Mouse (Mus musculus): ENCODE data around the gene Cenpk.
"Not testable (repeated sequence)": the region's sequence is repeated elsewhere in the genome, so short reads cannot be mapped to it uniquely, and the experiment has no call there.

Cenpk gene

GRCm38 (mm10) chr13:104228384-104229066, at the start of gene Cenpk, which contains the start of gene Ppwd1:
Gene Cenpk (plus strand): TSS chr13:104228611.
Gene Ppwd1 (minus strand): TSS chr13:104228843.
- in situ Hi-C loops (cut with MboI) = no loop called here

GRCm38 (mm10) chr13:104178650-104179121, 49.7 kb upstream of the Cenpk start, which contains the start of gene Trim23:
Gene Trim23 (plus strand): TSS chr13:104178797.
- in situ Hi-C loops (cut with MboI) = no loop called here

- in situ Hi-C loops (cut with MboI) = no loop called here
Observed at GRCm38 (mm10) chr13:104179176-104179888, 49.1 kb upstream of the Cenpk start.

- in situ Hi-C loops (cut with MboI) = no loop called here
Observed at GRCm38 (mm10) chr13:104187357-104187756, 41.1 kb upstream of the Cenpk start.

GRCm38 (mm10) chr13:104195891-104196290, 32.5 kb upstream of the Cenpk start:
- in situ Hi-C loops (cut with MboI) = not testable (repeated sequence)

GRCm38 (mm10) chr13:104204313-104204712, 24.1 kb upstream of the Cenpk start:
- in situ Hi-C loops (cut with MboI) = no loop called here

GRCm38 (mm10) chr13:104227478-104227877, 933 bp upstream of the Cenpk start:
- in situ Hi-C loops (cut with MboI) = no loop called here

- in situ Hi-C loops (cut with MboI) = no loop called here
Observed at GRCm38 (mm10) chr13:104229181-104229580, 770 bp downstream of the Cenpk start.

GRCm38 (mm10) chr13:104258997-104259396, 30.6 kb downstream of the Cenpk start:
- in situ Hi-C loops (cut with MboI) = no loop called here

GRCm38 (mm10) chr13:104285031-104285431, 56.6 kb downstream of the Cenpk start:
- in situ Hi-C loops (cut with MboI) = loop anchor here (25.0 kb wide), 1 partner anchor 502 kb away; the partner anchor contains the start of gene Srek1ip1

GRCm38 (mm10) chr13:104285737-104286311, 57.4 kb downstream of the Cenpk start:
- in situ Hi-C loops (cut with MboI) = loop anchor here (25.0 kb wide), 1 partner anchor 501 kb away; the partner anchor contains the start of gene Srek1ip1

GRCm38 (mm10) chr13:104286336-104286735, 57.9 kb downstream of the Cenpk start:
- in situ Hi-C loops (cut with MboI) = loop anchor here (25.0 kb wide), 1 partner anchor 501 kb away; the partner anchor contains the start of gene Srek1ip1

GRCm38 (mm10) chr13:104286897-104287309, 58.5 kb downstream of the Cenpk start:
- in situ Hi-C loops (cut with MboI) = loop anchor here (25.0 kb wide), 1 partner anchor 500 kb away; the partner anchor contains the start of gene Srek1ip1

GRCm38 (mm10) chr13:104287366-104288225, 59.2 kb downstream of the Cenpk start, which contains the start of gene Adamts6:
Gene Adamts6 (plus strand): TSS chr13:104287835.
- in situ Hi-C loops (cut with MboI) = loop anchor here (25.0 kb wide), 1 partner anchor 500 kb away; the partner anchor contains the start of gene Srek1ip1

- in situ Hi-C loops (cut with MboI) = loop anchor here (25.0 kb wide), 1 partner anchor 499 kb away; the partner anchor contains the start of gene Srek1ip1
Observed at GRCm38 (mm10) chr13:104288226-104288859, 59.9 kb downstream of the Cenpk start.

GRCm38 (mm10) chr13:104289176-104289575, 60.8 kb downstream of the Cenpk start:
- in situ Hi-C loops (cut with MboI) = loop anchor here (25.0 kb wide), 1 partner anchor 498 kb away; the partner anchor contains the start of gene Srek1ip1

- in situ Hi-C loops (cut with MboI) = loop anchor here (25.0 kb wide), 1 partner anchor 492 kb away; the partner anchor contains the start of gene Srek1ip1
Observed at GRCm38 (mm10) chr13:104295472-104295871, 67.1 kb downstream of the Cenpk start.

Measured in mature B cell (primary cell).